Mouse (Mus musculus) gonadal fat pad, adult 2 months (tissue): ENCODE results near the gene Trmt61a. TPM values are rescaled to one million over a fixed set of nuclear protein-coding genes. Genes with fewer than 3 reads are reported as not detected.
"Not testable (repeated sequence)": the region's sequence is repeated elsewhere in the genome, so short reads cannot be mapped to it uniquely, and the experiment has no call there.

ENCODE experiments used
- DNase-seq: peaks from one replicate; pipeline ENCODE4 v3.0.0-alpha.2; 2012; ENCODE audit warnings: low read depth
- polyA plus RNA-seq: library from polyadenylated mRNA; depleted of rRNA; stranded (reverse); fragments of >200 nt; gene quantifications from 2 replicates; pipeline ENCODE4 v1.2.3, GENCODE M21; 2012; rRNA removed

Trmt61a gene
- polyA plus RNA-seq = 27.4 and 32.1 TPM in 2 replicates

- DNase-seq = no peak
Measured at GRCm38 (mm10) chr12:111677882-111678669, at the start of gene Trmt61a. TSS of gene Trmt61a (plus strand) at chr12:111678105.

- no peak for DNase-seq
Measured at GRCm38 (mm10) chr12:111648061-111648645, 29.8 kb upstream of the Trmt61a start.

GRCm38 (mm10) chr12:111652953-111653352 lies 25.0 kb upstream of the Trmt61a start:
- no peak for DNase-seq

GRCm38 (mm10) chr12:111653434-111653833 lies 24.5 kb upstream of the Trmt61a start:
- DNase-seq = no peak

- DNase-seq = no peak
Measured at GRCm38 (mm10) chr12:111655695-111656094, 22.2 kb upstream of the Trmt61a start.

GRCm38 (mm10) chr12:111659331-111659730 lies 18.6 kb upstream of the Trmt61a start:
- DNase-seq = no peak

- no peak for DNase-seq
Measured at GRCm38 (mm10) chr12:111660628-111661027, 17.3 kb upstream of the Trmt61a start.

GRCm38 (mm10) chr12:111661554-111661953 lies 16.4 kb upstream of the Trmt61a start:
- not testable (repeated sequence) for DNase-seq

GRCm38 (mm10) chr12:111663228-111664143 lies 14.4 kb upstream of the Trmt61a start:
- DNase-seq = no peak

GRCm38 (mm10) chr12:111664144-111664634 lies 13.7 kb upstream of the Trmt61a start:
- no peak for DNase-seq

GRCm38 (mm10) chr12:111665041-111665880 lies 12.6 kb upstream of the Trmt61a start:
- DNase-seq = no peak

- no peak for DNase-seq
Measured at GRCm38 (mm10) chr12:111666380-111666779, 11.5 kb upstream of the Trmt61a start.

- no peak for DNase-seq
Measured at GRCm38 (mm10) chr12:111667421-111667820, 10.5 kb upstream of the Trmt61a start.

- DNase-seq = no peak
Measured at GRCm38 (mm10) chr12:111668457-111668912, 9.4 kb upstream of the Trmt61a start.

- no peak for DNase-seq
Measured at GRCm38 (mm10) chr12:111669000-111669788, 8.7 kb upstream of the Trmt61a start.

- DNase-seq = no peak
Measured at GRCm38 (mm10) chr12:111669961-111670360, 7.9 kb upstream of the Trmt61a start.

- DNase-seq = no peak
Measured at GRCm38 (mm10) chr12:111670371-111670971, 7.4 kb upstream of the Trmt61a start.

GRCm38 (mm10) chr12:111670976-111671375 lies 6.9 kb upstream of the Trmt61a start:
- no peak for DNase-seq

- no peak for DNase-seq
Measured at GRCm38 (mm10) chr12:111671431-111671902, 6.4 kb upstream of the Trmt61a start.

- no peak for DNase-seq
Measured at GRCm38 (mm10) chr12:111672176-111672575, 5.7 kb upstream of the Trmt61a start, which contains the start of gene Ckb. TSS of gene Ckb (minus strand) at chr12:111672338.
